Mouse (Mus musculus): Measurements from ENCODE around the gene Pde4a. TPM values are rescaled to one million over a fixed set of nuclear protein-coding genes. Genes with fewer than 3 reads are reported as not detected.
A peak's percentile ranks its signal among the peaks of the same experiment; 100 is the strongest.
"Not testable (repeated sequence)": the region's sequence is repeated elsewhere in the genome, so short reads cannot be mapped to it uniquely, and the experiment has no call there.

Pde4a gene
- total RNA-seq, 1 experiment, result 3.2 TPM

- Histone ChIP-seq H3K9me3 (ENCODE audit: control insufficient read depth, insufficient read depth, low read depth, low read length) (no peaks in the 10 kb centered on the region), H3K36me3 (ENCODE audit: control insufficient read depth, insufficient read depth, low read length, poor library complexity, severe bottlenecking) (no peaks in the 10 kb centered on the region; the same call in 1 of the 2 replicates), H3K9ac (ENCODE audit: insufficient read depth, low read depth, low read length, poor library complexity, severe bottlenecking) (no peak overlapping the region), H3K4me3 (ENCODE audit: insufficient read depth in 1 of 2, low read depth in 1 of 2, low read length in 2 of 2, poor library complexity in 1 of 2, severe bottlenecking in 1 of 2) (no peak overlapping the region), H3K4me1 (ENCODE audit: control insufficient read depth in 2 of 2, insufficient read depth in 2 of 2, low read length in 2 of 2, poor library complexity in 1 of 2) (peaks cover under 1 to 8% of the 10 kb centered on the region in 2 experiments; a peak in 2 of 4 replicates), H3K27ac (ENCODE audit: insufficient read depth, low read depth, low read length, poor library complexity, severe bottlenecking) (no peak overlapping the region)
- in situ Hi-C loops (cut with MboI; ENCODE audit: low sequenced_read_pairs in 2 of 2, unreplicated experiment in 2 of 2), result no loop called here
- TF ChIP-seq CHD2 (IDR thresholded peaks at IDR 0.05; ENCODE audit: low read depth, low read length), result no peak
- DNase-seq (ENCODE audit: low read depth, low spot score), result no peak
Observed at GRCm38 (mm10) chr9:21216050-21216841, 50.7 kb downstream of the Pde4a start.

- in situ Hi-C loops (cut with MboI; ENCODE audit: low sequenced_read_pairs in 2 of 2, unreplicated experiment in 2 of 2), result no loop called here
- peaks cover 4 to 8% of the 10 kb centered on the region in 2 experiments; a peak in 2 of 4 replicates for H3K4me1 ChIP-seq (ENCODE audit: control insufficient read depth in 2 of 2, insufficient read depth in 2 of 2, low read length in 2 of 2, poor library complexity in 1 of 2)
- DNase-seq (ENCODE audit: low read depth, low spot score), result no peak
- no peak overlapping the region for H3K27ac ChIP-seq (ENCODE audit: insufficient read depth, low read depth, low read length, poor library complexity, severe bottlenecking)
- no peak overlapping the region for H3K4me3 ChIP-seq (ENCODE audit: insufficient read depth in 1 of 2, low read depth in 1 of 2, low read length in 2 of 2, poor library complexity in 1 of 2, severe bottlenecking in 1 of 2)
- no peaks in the 10 kb centered on the region for H3K36me3 ChIP-seq (ENCODE audit: control insufficient read depth, insufficient read depth, low read length, poor library complexity, severe bottlenecking)
- TF ChIP-seq CHD2 (IDR thresholded peaks at IDR 0.05; ENCODE audit: low read depth, low read length), result no peak
- TF ChIP-seq MAFK (IDR thresholded peaks at IDR 0.05; ENCODE audit: insufficient read depth, low read depth, low read length), result no peak
- no peak for TF ChIP-seq ZC3H11A (IDR thresholded peaks at IDR 0.05; ENCODE audit: borderline replicate concordance, low read depth, low read length)
- no peak for TF ChIP-seq ZNF384 (IDR thresholded peaks at IDR 0.05; ENCODE audit: low read depth, low read length)
- TF ChIP-seq HCFC1 (IDR thresholded peaks at IDR 0.05; ENCODE audit: borderline replicate concordance, insufficient read depth, low read length), result no peak
- no peak overlapping the region for H3K9ac ChIP-seq (ENCODE audit: insufficient read depth, low read depth, low read length, poor library complexity, severe bottlenecking)
- H3K9me3 ChIP-seq (ENCODE audit: control insufficient read depth, insufficient read depth, low read depth, low read length), result no peaks in the 10 kb centered on the region
Observed at GRCm38 (mm10) chr9:21219820-21220219, 54.3 kb downstream of the Pde4a start.

GRCm38 (mm10) chr9:21220490-21221382 is 55.2 kb downstream of the Pde4a start:
- Histone ChIP-seq H3K36me3 (ENCODE audit: control insufficient read depth, insufficient read depth, low read length, poor library complexity, severe bottlenecking) (no peaks in the 10 kb centered on the region), H3K4me3 (ENCODE audit: insufficient read depth in 1 of 2, low read depth in 1 of 2, low read length in 2 of 2, poor library complexity in 1 of 2, severe bottlenecking in 1 of 2) (peak overlapping the region; percentile 3 to 54; a peak in 3 of 4 replicates), H3K9me3 (ENCODE audit: control insufficient read depth, insufficient read depth, low read depth, low read length) (no peaks in the 10 kb centered on the region), H3K4me1 (ENCODE audit: control insufficient read depth in 2 of 2, insufficient read depth in 2 of 2, low read length in 2 of 2, poor library complexity in 1 of 2) (peaks cover 4 to 8% of the 10 kb centered on the region in 2 experiments; a peak in 2 of 4 replicates), H3K27ac (ENCODE audit: insufficient read depth, low read depth, low read length, poor library complexity, severe bottlenecking) (no peak overlapping the region), H3K9ac (ENCODE audit: insufficient read depth, low read depth, low read length, poor library complexity, severe bottlenecking) (peak overlapping the region; percentile 45; the same call in 1 of the 2 replicates)
- peak; percentile 98 for DNase-seq (ENCODE audit: low read depth, low spot score)
- in situ Hi-C loops (cut with MboI; ENCODE audit: low sequenced_read_pairs in 2 of 2, unreplicated experiment in 2 of 2), result no loop called here
- TF ChIP-seq ZNF384 (IDR thresholded peaks at IDR 0.05; ENCODE audit: low read depth, low read length) (no peak), ZC3H11A (IDR thresholded peaks at IDR 0.05; ENCODE audit: borderline replicate concordance, low read depth, low read length) (peak; percentile 9; the same call in 1 of the 2 replicates), CHD2 (IDR thresholded peaks at IDR 0.05; ENCODE audit: low read depth, low read length) (peak; percentile 88), MAFK (IDR thresholded peaks at IDR 0.05; ENCODE audit: insufficient read depth, low read depth, low read length) (no peak)

GRCm38 (mm10) chr9:21221383-21221929 is 55.9 kb downstream of the Pde4a start:
- Histone ChIP-seq H3K27ac (ENCODE audit: insufficient read depth, low read depth, low read length, poor library complexity, severe bottlenecking) (no peak overlapping the region), H3K9ac (ENCODE audit: insufficient read depth, low read depth, low read length, poor library complexity, severe bottlenecking) (no peak overlapping the region), H3K9me3 (ENCODE audit: control insufficient read depth, insufficient read depth, low read depth, low read length) (no peaks in the 10 kb centered on the region), H3K36me3 (ENCODE audit: control insufficient read depth, insufficient read depth, low read length, poor library complexity, severe bottlenecking) (no peaks in the 10 kb centered on the region), H3K4me3 (ENCODE audit: insufficient read depth in 1 of 2, low read depth in 1 of 2, low read length in 2 of 2, poor library complexity in 1 of 2, severe bottlenecking in 1 of 2) (peak overlapping the region in 1 of 2 experiments; percentile 54; a peak in 1 of 4 replicates), H3K4me1 (ENCODE audit: control insufficient read depth in 2 of 2, insufficient read depth in 2 of 2, low read length in 2 of 2, poor library complexity in 1 of 2) (peaks cover 4% of the 10 kb centered on the region in 2 experiments; a peak in 2 of 4 replicates)
- TF ChIP-seq CHD2 (IDR thresholded peaks at IDR 0.05; ENCODE audit: low read depth, low read length) (no peak), MAFK (IDR thresholded peaks at IDR 0.05; ENCODE audit: insufficient read depth, low read depth, low read length) (no peak), HCFC1 (IDR thresholded peaks at IDR 0.05; ENCODE audit: borderline replicate concordance, insufficient read depth, low read length) (no peak), ZNF384 (IDR thresholded peaks at IDR 0.05; ENCODE audit: low read depth, low read length) (no peak), ZC3H11A (IDR thresholded peaks at IDR 0.05; ENCODE audit: borderline replicate concordance, low read depth, low read length) (no peak)
- peak; percentile 77 for DNase-seq (ENCODE audit: low read depth, low spot score)
- in situ Hi-C loops (cut with MboI; ENCODE audit: low sequenced_read_pairs in 2 of 2, unreplicated experiment in 2 of 2), result no loop called here

GRCm38 (mm10) chr9:21223490-21223889 is 58.0 kb downstream of the Pde4a start:
- H3K9ac ChIP-seq (ENCODE audit: insufficient read depth, low read depth, low read length, poor library complexity, severe bottlenecking), result peak overlapping the region; percentile 8; the same call in 1 of the 2 replicates
- H3K4me1 ChIP-seq (ENCODE audit: control insufficient read depth in 2 of 2, insufficient read depth in 2 of 2, low read length in 2 of 2, poor library complexity in 1 of 2); H3K9me3 ChIP-seq (ENCODE audit: control insufficient read depth, insufficient read depth, low read depth, low read length); in situ Hi-C loops (cut with MboI; ENCODE audit: low sequenced_read_pairs in 2 of 2, unreplicated experiment in 2 of 2); DNase-seq (ENCODE audit: low read depth, low spot score); H3K36me3 ChIP-seq (ENCODE audit: control insufficient read depth, insufficient read depth, low read length, poor library complexity, severe bottlenecking): not testable (repeated sequence)
- peak overlapping the region in 1 of 2 experiments; percentile 31; a peak in 1 of 4 replicates for H3K4me3 ChIP-seq (ENCODE audit: insufficient read depth in 1 of 2, low read depth in 1 of 2, low read length in 2 of 2, poor library complexity in 1 of 2, severe bottlenecking in 1 of 2)
- peak overlapping the region; percentile 87 for H3K27ac ChIP-seq (ENCODE audit: insufficient read depth, low read depth, low read length, poor library complexity, severe bottlenecking)

Measured in ES-E14 (cell line).